Mouse (Mus musculus) cortical plate, adult 2 months (tissue): ENCODE measurements around the gene Tmem185b.

Experiments used
- CTCF ChIP-seq: fragments of 200-500 bp; IDR thresholded peaks from 2 replicates; pipeline ENCODE4 v1.5.1; 2011; ENCODE audit warnings: mild to moderate bottlenecking, control low read depth, low read length; ENCODE audit not compliant: insufficient read depth; ENCODE audit errors: extremely low read depth
- POLR2A ChIP-seq: fragments of 200-500 bp; IDR thresholded peaks from 2 replicates; pipeline ENCODE4 v1.6.1; 2011; ENCODE audit warnings: mild to moderate bottlenecking, low read length, control low read depth; ENCODE audit not compliant: insufficient read depth; ENCODE audit errors: extremely low read depth

DNA sequence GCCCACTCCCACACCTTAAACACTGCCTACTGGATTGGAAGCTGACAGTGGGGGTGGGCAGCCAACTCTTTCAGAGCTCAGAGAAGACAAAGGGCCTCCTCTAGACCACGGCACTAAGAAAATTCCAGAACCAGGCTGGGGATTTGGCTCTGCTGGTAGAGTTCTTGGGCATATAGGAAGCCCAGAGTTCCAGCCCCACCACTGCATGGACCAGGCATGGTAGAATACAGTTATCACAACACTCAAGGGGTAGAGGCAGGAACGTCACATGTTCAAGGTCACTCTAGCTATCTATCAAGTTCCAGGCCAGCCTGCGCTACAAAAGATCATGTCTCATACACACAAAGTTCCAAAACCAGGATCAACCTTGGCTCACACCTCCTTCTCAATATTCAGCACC lies 22.8 kb upstream of the Tmem185b start:
- TF ChIP-seq CTCF, result no peak
- TF ChIP-seq POLR2A, result no peak
